Mouse (Mus musculus): ENCODE measurements around the gene Hnrnpc. TPM values are rescaled to one million over a fixed set of nuclear protein-coding genes. Genes with fewer than 3 reads are reported as not detected.

Gene Hnrnpc
- polyA plus RNA-seq, 3 experiments from 2014 or later = 399 to 498 (median 471) TPM

Other genes with a start within 250 kb of the Hnrnpc start
- 10 to 100 TPM; 26.7 to 75.2 (median 69.3) TPM for gene Mettl17, start 219.2 kb downstream of the Hnrnpc start, polyA plus RNA-seq (2017; shearing (Covaris generic))
- under 1 TPM; 0.29 to 0.40 (median 0.34) TPM for gene Slc39a2, start 211.1 kb downstream of the Hnrnpc start, polyA plus RNA-seq (2017; shearing (Covaris generic))
- gene Ndrg2, start 189.9 kb downstream of the Hnrnpc start, polyA plus RNA-seq (2017; shearing (Covaris generic)) = 10 to 100 TPM in 2 of 3 experiments, 1 to 10 TPM in 1; 9.3 to 31.1 (median 21.3) TPM
- not detected for gene Tppp2, start 185.6 kb downstream of the Hnrnpc start, polyA plus RNA-seq (2017; shearing (Covaris generic))
- not detected for gene Rnase13, start 181.3 kb downstream of the Hnrnpc start, polyA plus RNA-seq (2017; shearing (Covaris generic))
- gene Arhgef40, start 119.3 kb downstream of the Hnrnpc start, polyA plus RNA-seq (2017; shearing (Covaris generic)) = 1 to 10 TPM in 1 of 3 experiments, under 1 TPM in 2; 0.41 to 1.3 (median 0.90) TPM
- under 1 TPM in 1 of 3 experiments, not detected in 2; 0.87 TPM for gene Tmem253, start 88.4 kb downstream of the Hnrnpc start, polyA plus RNA-seq (2017; shearing (Covaris generic))
- 1 to 10 TPM; 1.4 to 1.9 (median 1.6) TPM for gene Zfp219, start 83.3 kb downstream of the Hnrnpc start, polyA plus RNA-seq (2017; shearing (Covaris generic))
- not detected for gene Olfr221, start 61.6 kb downstream of the Hnrnpc start, polyA plus RNA-seq (2017; shearing (Covaris generic))
- gene Rpgrip1, start 6.7 kb upstream of the Hnrnpc start, polyA plus RNA-seq (2017; shearing (Covaris generic)) = 100 to 1,000 TPM in 1 of 3 experiments, 10 to 100 TPM in 2; 79.7 to 117 (median 94.9) TPM
- gene Supt16, start 93.4 kb upstream of the Hnrnpc start, polyA plus RNA-seq (2017; shearing (Covaris generic)) = 10 to 100 TPM; 44.2 to 48.2 (median 46.3) TPM
- gene Chd8, start 153.8 kb upstream of the Hnrnpc start, polyA plus RNA-seq (2017; shearing (Covaris generic)) = 10 to 100 TPM; 61.5 to 84.9 (median 76.6) TPM
- 10 to 100 TPM; 72.4 to 95.3 (median 75.9) TPM for gene Tox4, start 175.1 kb upstream of the Hnrnpc start, polyA plus RNA-seq (2017; shearing (Covaris generic))
- 10 to 100 TPM; 17.2 to 25.9 (median 23.6) TPM for gene Rab2b, start 175.5 kb upstream of the Hnrnpc start, polyA plus RNA-seq (2017; shearing (Covaris generic))
- gene Mettl3, start 201.1 kb upstream of the Hnrnpc start, polyA plus RNA-seq (2017; shearing (Covaris generic)) = 10 to 100 TPM; 37.5 to 63.7 (median 40.4) TPM
- gene Sall2, start 224.7 kb upstream of the Hnrnpc start, polyA plus RNA-seq (2017; shearing (Covaris generic)) = 1 to 10 TPM; 1.5 to 4.4 (median 3.9) TPM

All from inflammation-experienced regulatory T-cells, adult 6 months (primary cell).